Mouse (Mus musculus): ENCODE results near the gene Kcnk16.

Gene Kcnk16

GRCm38 (mm10) chr14:20233016-20233980 is 35.7 kb downstream of the Kcnk16 start:
- DNase-seq (ENCODE audit: low read depth in 2 of 2, low spot score in 2 of 2) = no peak

- no peak for DNase-seq (ENCODE audit: low read depth in 2 of 2, low spot score in 2 of 2)
Measured at GRCm38 (mm10) chr14:20230063-20230491, 38.9 kb downstream of the Kcnk16 start.

- DNase-seq (ENCODE audit: low read depth in 2 of 2, low spot score in 2 of 2) = no peak
Measured at GRCm38 (mm10) chr14:20229437-20229836, 39.6 kb downstream of the Kcnk16 start.

GRCm38 (mm10) chr14:20228336-20228735 is 40.7 kb downstream of the Kcnk16 start:
- DNase-seq (ENCODE audit: low read depth in 2 of 2, low spot score in 2 of 2) = no peak

DNA sequence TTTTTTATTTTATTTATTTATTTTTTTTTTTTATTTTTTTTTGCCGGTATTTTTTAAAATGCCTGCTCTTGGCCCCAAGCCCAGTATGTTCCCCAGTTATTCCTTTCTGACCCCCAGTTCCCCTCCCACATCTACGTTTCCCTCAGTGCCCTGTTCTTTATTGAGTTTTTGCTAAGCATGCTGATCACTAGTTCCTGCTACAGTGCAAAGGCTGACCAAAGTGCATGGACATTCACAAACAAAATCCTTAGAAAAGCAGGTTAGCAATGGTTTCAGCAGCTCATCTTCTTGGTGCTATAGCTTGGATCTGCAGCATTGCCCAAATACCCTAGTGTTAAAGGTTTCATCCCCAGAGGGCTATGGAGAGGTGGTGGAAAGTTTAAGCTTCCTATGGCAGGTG is 42.0 kb downstream of the Kcnk16 start:
- DNase-seq (ENCODE audit: low read depth in 2 of 2, low spot score in 2 of 2) = no peak

DNA sequence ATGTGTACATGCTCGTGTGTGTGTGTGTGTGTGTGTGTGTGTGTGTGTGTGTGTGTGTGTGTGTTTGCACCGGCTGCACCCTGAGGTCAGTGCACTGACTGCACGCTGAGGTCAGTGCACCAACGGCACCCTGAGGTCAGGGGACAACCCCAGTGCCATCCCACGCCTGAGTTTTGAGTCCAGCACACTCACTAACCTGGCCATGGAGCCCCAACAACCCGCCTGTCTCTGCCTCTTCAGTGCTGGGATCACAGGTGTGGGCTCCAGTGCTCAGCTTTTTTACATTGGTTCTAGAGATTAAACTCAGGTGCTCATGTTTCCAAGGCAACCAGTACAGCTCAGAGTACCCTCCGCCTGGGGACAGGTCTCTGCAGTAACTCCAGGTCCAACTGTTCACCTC is 42.5 kb downstream of the Kcnk16 start:
- no peak for DNase-seq (ENCODE audit: low read depth in 2 of 2, low spot score in 2 of 2)

- DNase-seq (ENCODE audit: low read depth in 2 of 2, low spot score in 2 of 2) = no peak
Measured at GRCm38 (mm10) chr14:20225525-20225924, 43.5 kb downstream of the Kcnk16 start.

GRCm38 (mm10) chr14:20224576-20225218 is 44.3 kb downstream of the Kcnk16 start:
- DNase-seq (ENCODE audit: low read depth in 2 of 2, low spot score in 2 of 2) = no peak

- no peak for DNase-seq (ENCODE audit: low read depth in 2 of 2, low spot score in 2 of 2)
Measured at GRCm38 (mm10) chr14:20224163-20224562, 44.8 kb downstream of the Kcnk16 start.

DNA sequence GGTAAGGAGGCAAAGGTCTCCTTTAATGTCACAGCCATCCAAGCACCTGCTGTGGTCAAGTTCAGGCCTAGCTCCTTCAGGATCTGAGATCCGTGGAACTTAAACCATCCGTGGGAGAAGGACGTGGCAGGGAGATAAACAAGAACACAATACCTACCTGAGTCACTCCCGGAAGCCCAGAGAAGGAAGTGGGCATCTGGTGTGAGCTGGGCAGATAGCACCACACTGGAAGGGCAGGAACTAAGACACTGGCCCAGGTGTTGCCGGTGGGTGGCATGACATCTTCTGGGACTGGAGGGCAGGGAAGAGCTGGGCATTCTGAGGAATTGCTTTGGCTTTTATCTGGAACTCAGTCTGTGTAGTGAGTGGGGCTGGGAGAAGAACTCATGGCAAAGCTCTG is 45.7 kb downstream of the Kcnk16 start:
- no peak for DNase-seq (ENCODE audit: low read depth in 2 of 2, low spot score in 2 of 2)

GRCm38 (mm10) chr14:20221083-20221482 is 47.9 kb downstream of the Kcnk16 start:
- no peak for DNase-seq (ENCODE audit: low read depth in 2 of 2, low spot score in 2 of 2)

GRCm38 (mm10) chr14:20219849-20220248 is 49.1 kb downstream of the Kcnk16 start:
- no peak for DNase-seq (ENCODE audit: low read depth in 2 of 2, low spot score in 2 of 2)

GRCm38 (mm10) chr14:20217299-20217864 is 51.6 kb downstream of the Kcnk16 start:
- no peak for DNase-seq (ENCODE audit: low read depth in 2 of 2, low spot score in 2 of 2)

DNA sequence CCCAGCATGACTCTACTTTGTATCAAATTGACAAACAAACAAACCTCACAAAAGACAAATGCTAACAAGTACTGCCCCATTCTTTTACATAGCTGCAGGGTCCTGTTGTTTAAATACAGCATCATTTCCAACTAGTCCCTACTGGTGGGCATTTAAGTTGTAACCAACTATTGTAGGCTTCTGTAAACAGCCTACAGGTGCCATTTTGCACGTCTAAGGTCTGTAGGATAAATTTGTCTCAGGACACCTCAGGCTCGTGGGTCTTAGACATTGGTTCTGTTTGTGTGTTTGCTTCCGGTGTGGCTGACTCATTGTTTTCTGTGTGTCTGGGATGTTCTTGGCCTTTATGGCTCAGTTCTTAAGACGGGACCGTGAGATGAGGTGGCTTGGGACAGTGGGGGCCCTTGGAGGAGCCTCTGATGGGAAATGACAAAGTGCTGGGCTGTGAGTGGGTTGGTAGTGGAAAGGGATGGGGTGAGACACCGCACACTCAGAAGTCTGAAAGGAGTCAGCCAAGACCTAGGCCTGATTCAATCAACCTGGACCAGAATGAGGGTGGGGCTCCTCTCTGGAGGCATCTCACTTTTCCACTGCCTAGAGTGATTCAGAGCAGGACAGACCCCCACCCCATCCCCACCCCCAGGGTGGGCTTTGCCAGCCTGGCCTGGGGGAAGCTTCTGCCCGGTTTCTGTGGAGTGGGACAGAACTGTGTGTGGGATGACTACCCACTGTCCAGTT is 52.3 kb downstream of the Kcnk16 start:
- no peak for DNase-seq (ENCODE audit: low read depth in 2 of 2, low spot score in 2 of 2)

GRCm38 (mm10) chr14:20215826-20216225 is 53.2 kb downstream of the Kcnk16 start:
- DNase-seq (ENCODE audit: low read depth in 2 of 2, low spot score in 2 of 2) = no peak

GRCm38 (mm10) chr14:20214125-20214524 is 54.9 kb downstream of the Kcnk16 start:
- DNase-seq (ENCODE audit: low read depth in 2 of 2, low spot score in 2 of 2) = no peak

DNA sequence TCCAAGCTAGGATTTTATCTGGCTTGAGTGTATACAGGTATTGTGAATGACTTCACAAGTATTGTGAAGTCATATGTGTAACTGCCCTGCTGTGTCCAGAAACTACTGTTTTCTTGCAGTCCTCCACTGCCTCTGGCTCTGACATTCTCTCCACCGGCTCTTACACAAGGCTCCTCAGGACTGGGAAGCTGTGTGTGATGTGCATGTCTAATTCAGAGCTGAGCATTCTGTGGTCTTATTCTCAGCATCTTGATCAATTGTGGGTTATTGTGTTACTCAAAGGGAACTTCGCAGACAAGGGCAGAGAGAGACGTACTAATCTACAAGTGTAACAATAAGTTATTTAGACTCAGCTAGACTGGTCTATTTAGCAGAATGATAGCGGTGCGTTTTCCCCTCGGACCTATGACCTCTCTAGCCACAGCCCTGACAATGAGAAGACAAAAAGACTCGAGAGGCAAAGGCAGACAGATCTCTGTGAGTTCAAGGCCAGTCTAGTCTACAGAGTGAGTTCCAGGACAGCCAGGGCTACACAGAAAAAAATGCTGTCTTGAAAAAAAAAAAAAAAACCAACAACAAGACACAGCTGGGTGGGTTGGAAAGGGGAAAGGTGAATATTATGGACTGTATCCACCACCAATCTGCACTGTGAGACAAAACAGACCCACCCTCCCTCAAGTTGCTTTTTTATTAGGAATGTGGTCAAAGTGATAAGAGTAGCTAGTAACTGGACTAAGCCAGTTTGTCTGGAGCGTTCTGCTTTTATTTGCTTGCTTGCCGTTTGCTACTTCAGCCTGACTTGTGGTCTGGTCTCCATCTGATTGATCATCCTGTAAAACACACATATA is 57.0 kb downstream of the Kcnk16 start:
- DNase-seq (ENCODE audit: low read depth in 2 of 2, low spot score in 2 of 2) = no peak

All from CD8-positive naive resting alpha-beta T cell, adult 2 months (primary cell).